In genomic region chr2:181463008-181463738, GRCm38 (mm10) we compare ENCODE assay signal across 9 mouse cellular contexts. TPM values are rescaled to one million over a fixed set of nuclear protein-coding genes. Genes with fewer than 3 reads are reported as not detected.
A peak's percentile ranks its signal among the peaks of the same experiment; 100 is the strongest.
DNase-seq lines count a peak whose midpoint lies in the region; ATAC-seq and TF ChIP-seq lines count a peak whose summit lies in the region.
"Had no signal": no experiment of that assay in that cellular context is flagged by ENCODE, and none has a peak within 500 bp of the region (broad histone marks: within the 10 kb centered on the region; RNA-seq: fewer than 3 reads in every experiment).

No protein-coding gene starts in this region.

- no peak overlapping the region for H3K9ac ChIP-seq in ES-E14 (ENCODE audit: insufficient read depth, low read depth, low read length, poor library complexity, severe bottlenecking)
- H3K9ac ChIP-seq in heart, embryonic 16.5 days (ENCODE audit: low read length) = peak overlapping the region; percentile 43; the same call in 1 of the 2 replicates

- H3K36me3 ChIP-seq in ES-E14 (ENCODE audit: control insufficient read depth, insufficient read depth, low read length, poor library complexity, severe bottlenecking) = no peaks in the 10 kb centered on the region
- no peaks in the 10 kb centered on the region for H3K36me3 ChIP-seq in heart, embryonic 16.5 days (ENCODE audit: control insufficient read depth, insufficient read depth)

- H3K4me3 ChIP-seq in ES-E14 (ENCODE audit: insufficient read depth in 1 of 2, low read depth in 1 of 2, low read length in 2 of 2, poor library complexity in 1 of 2, severe bottlenecking in 1 of 2) = no peak overlapping the region
- no peak overlapping the region for H3K4me3 ChIP-seq in heart, embryonic 16.5 days (ENCODE audit: low read length)
- H3K4me3 ChIP-seq in lung, adult 2 months (replicated peaks; ENCODE audit: extremely low read depth, low read depth, low read length) = no peak overlapping the region

- no peak overlapping the region for H3K27ac ChIP-seq in ES-E14 (ENCODE audit: insufficient read depth, low read depth, low read length, poor library complexity, severe bottlenecking)
- no peak overlapping the region for H3K27ac ChIP-seq in heart, embryonic 16.5 days (ENCODE audit: low read length)

- no peak for TF ChIP-seq POLR2A in lung, adult 2 months (IDR thresholded peaks at IDR 0.05; ENCODE audit: borderline replicate concordance, extremely low read depth, low read depth, low read length)

- in situ Hi-C loops in ES-E14 (cut with MboI; ENCODE audit: low sequenced_read_pairs in 2 of 2, unreplicated experiment in 2 of 2) = no loop called here

- peak; percentile 63 for DNase-seq in ES-E14 (ENCODE audit: low read depth, low spot score)
- DNase-seq in adrenal gland, adult 8-10 months = peak; percentile 63
- DNase-seq in embryo, embryonic 11 days = peak; percentile 57
- peak; percentile 79 for DNase-seq in kidney, postnatal 10 days
- peak; percentile 41 for DNase-seq in lung, adult 2 months
- peak; percentile 64 for DNase-seq in retina, embryonic 14.5 days (ENCODE audit: low spot score)
- no peak for DNase-seq in thymus, adult 18-20 months

- no peaks in the 10 kb centered on the region for H3K9me3 ChIP-seq in ES-E14 (ENCODE audit: control insufficient read depth, insufficient read depth, low read depth, low read length)
- H3K9me3 ChIP-seq in heart, embryonic 16.5 days (replicated peaks; ENCODE audit: control insufficient read depth, low read length) = no peaks in the 10 kb centered on the region

- H3K4me2 ChIP-seq in heart, embryonic 16.5 days (ENCODE audit: low read depth, low read length) = peak overlapping the region; percentile 43

- peak; percentile 30; the same call in 1 of the 2 replicates for ATAC-seq in heart, embryonic 16.5 days (replicated peaks; ENCODE audit: extremely low read depth, insufficient read depth, low FRiP score)

- no peak for TF ChIP-seq CTCF in lung, adult 2 months (IDR thresholded peaks at IDR 0.05; ENCODE audit: insufficient read depth, low read length)

- 34% methylated on average over 7 of the region's 7 CpGs for WGBS in heart, embryonic 16.5 days
- WGBS in lung, adult 2 months = 28% methylated on average over 7 of the region's 7 CpGs

- peaks cover 2 to 5% of the 10 kb centered on the region in 2 experiments; a peak in 2 of 4 replicates for H3K4me1 ChIP-seq in ES-E14 (ENCODE audit: control insufficient read depth in 2 of 2, insufficient read depth in 2 of 2, low read length in 2 of 2, poor library complexity in 1 of 2)
- 0 out of 2 replicates have a peak, but pooled peaks cover 9% of the 10 kb centered on the region for H3K4me1 ChIP-seq in heart, embryonic 16.5 days (ENCODE audit: control insufficient read depth, insufficient read depth, low read length)
- H3K4me1 ChIP-seq in lung, adult 2 months (ENCODE audit: control insufficient read depth, insufficient read depth, low read length) = peaks cover 7% of the 10 kb centered on the region; the same call in 1 of the 2 replicates

- H3K27me3 ChIP-seq in heart, embryonic 16.5 days (ENCODE audit: control insufficient read depth, insufficient read depth, low read length) = peaks cover 3% of the 10 kb centered on the region; the same call in 1 of the 2 replicates

TF ChIP-seq in ES-E14, 5 proteins besides CTCF, POLR2A, EP300 and RAD21:
- TF ChIP-seq MAFK (IDR thresholded peaks at IDR 0.05; ENCODE audit: insufficient read depth, low read depth, low read length) (no peak), CHD2 (IDR thresholded peaks at IDR 0.05; ENCODE audit: low read depth, low read length) (peak; percentile 76; the same call in 1 of the 2 replicates)
TF ChIP-seq in ES-E14: peak in this region for 1.

RNA-seq across cellular contexts. Expression of gene Zbtb46, which starts 3.9 kb away (rescaled TPM):
- total RNA-seq in ES-E14 (2012; rRNA removed) = 4.4 and 5.1 TPM in 2 replicates
- 10 to 100 TPM; 14.0 to 25.1 (median 17.7) TPM for total RNA-seq in adrenal gland, adult 8-10 months (2022)
- 9.8 and 10.3 TPM in 2 replicates for polyA plus RNA-seq in heart, embryonic 16.5 days (2015; fragmentation: Nextera tagmentation; extraction: Ambion mirVana)
- 14.7 and 17.0 TPM in 2 replicates for polyA plus RNA-seq in lung, adult 2 months (2012; rRNA removed)

RNA-seq across cellular contexts. Expression of gene Abhd16b, which starts 29.8 kb away (rescaled TPM):
- 0.36 and 0.53 TPM in 2 replicates for total RNA-seq in ES-E14 (2012; rRNA removed)
- total RNA-seq in adrenal gland, adult 8-10 months (2022) = not detected
- 0.17 and 0.19 TPM in 2 replicates for polyA plus RNA-seq in heart, embryonic 16.5 days (2015; fragmentation: Nextera tagmentation; extraction: Ambion mirVana)
- not detected in 2 replicates for polyA plus RNA-seq in lung, adult 2 months (2012; rRNA removed)
- total RNA-seq: heart, adult 18-20 months had no signal

RNA-seq across cellular contexts. Expression of gene Tpd52l2, which starts 33.8 kb away (rescaled TPM):
- total RNA-seq in ES-E14 (2012; rRNA removed) = 111 TPM in 2 replicates
- 100 to 1,000 TPM; 117 to 138 (median 127) TPM for total RNA-seq in adrenal gland, adult 8-10 months (2022)
- polyA plus RNA-seq in heart, embryonic 16.5 days (2015; fragmentation: Nextera tagmentation; extraction: Ambion mirVana) = 123 and 125 TPM in 2 replicates
- polyA plus RNA-seq in lung, adult 2 months (2012; rRNA removed) = 44.8 and 47.3 TPM in 2 replicates

RNA-seq across cellular contexts. Expression of gene Dnajc5, which starts 57.1 kb away (rescaled TPM):
- 67.2 and 87.6 TPM in 2 replicates for total RNA-seq in ES-E14 (2012; rRNA removed)
- total RNA-seq in adrenal gland, adult 8-10 months (2022) = 100 to 1,000 TPM; 105 to 115 (median 108) TPM
- 77.9 and 82.1 TPM in 2 replicates for polyA plus RNA-seq in heart, embryonic 16.5 days (2015; fragmentation: Nextera tagmentation; extraction: Ambion mirVana)
- polyA plus RNA-seq in lung, adult 2 months (2012; rRNA removed) = 47.4 and 76.4 TPM in 2 replicates

Comparison
In these comparisons a context has a peak if more than half of its experiments do, and no peak if none do; other contexts are left out.
1. DNase-seq: peak in ES-E14 (single experiment), adrenal gland, adult 8-10 months (single experiment), embryo, embryonic 11 days (single experiment), kidney, postnatal 10 days (single experiment), lung, adult 2 months (single experiment) and retina, embryonic 14.5 days (single experiment); none in thymus, adult 18-20 months (0 of 2).